Mouse (Mus musculus): ENCODE measurements around the gene H2-T3. TPM values are rescaled to one million over a fixed set of nuclear protein-coding genes. Genes with fewer than 3 reads are reported as not detected.
"Not testable (repeated sequence)": the region's sequence is repeated elsewhere in the genome, so short reads cannot be mapped to it uniquely, and the experiment has no call there.

Gene H2-T3
- total and polyA plus RNA-seq, 3 experiments: not detected

DNA sequence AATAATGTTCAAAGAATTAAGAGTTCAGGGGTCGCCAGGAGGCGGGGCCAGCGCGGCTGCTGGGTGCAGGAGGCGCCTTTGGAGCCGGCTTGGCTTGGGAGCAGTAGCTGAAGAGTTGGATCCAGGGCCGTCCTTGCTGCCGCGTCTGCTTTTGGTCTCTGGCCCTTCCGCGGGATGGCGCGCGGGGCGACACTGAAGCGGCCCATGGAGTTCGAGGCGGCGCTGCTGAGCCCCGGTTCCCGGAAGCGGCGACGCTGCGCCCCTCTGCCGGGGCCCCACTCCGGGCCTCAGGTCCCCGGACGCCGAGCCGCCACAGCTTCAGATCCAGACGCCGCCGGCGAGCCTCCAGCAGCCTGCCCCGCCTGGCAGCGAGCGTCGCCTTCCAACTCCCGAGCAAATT is 11.1 kb downstream of the H2-T3 start:
- DNase-seq: peak; percentile 48

DNA sequence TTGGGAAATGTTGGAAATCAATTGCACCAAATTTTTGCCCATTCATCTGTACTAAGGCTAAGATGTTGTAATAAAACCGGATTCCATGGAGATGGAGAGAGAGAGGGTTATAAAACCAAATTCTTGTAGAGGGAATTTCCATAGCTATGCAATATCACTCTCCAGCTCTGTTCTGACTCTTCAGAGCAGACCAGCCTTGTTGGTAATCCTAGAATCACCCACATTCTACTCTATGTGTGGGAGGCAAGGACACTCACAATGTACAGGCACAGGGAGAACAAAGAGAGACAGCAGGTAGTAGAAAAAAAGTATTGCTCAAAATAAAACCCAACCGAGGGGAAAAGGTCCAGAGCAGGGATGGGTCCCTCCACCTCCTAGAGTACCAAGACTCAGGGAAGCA is 14.0 kb downstream of the H2-T3 start:
- not testable (repeated sequence) for DNase-seq

DNA sequence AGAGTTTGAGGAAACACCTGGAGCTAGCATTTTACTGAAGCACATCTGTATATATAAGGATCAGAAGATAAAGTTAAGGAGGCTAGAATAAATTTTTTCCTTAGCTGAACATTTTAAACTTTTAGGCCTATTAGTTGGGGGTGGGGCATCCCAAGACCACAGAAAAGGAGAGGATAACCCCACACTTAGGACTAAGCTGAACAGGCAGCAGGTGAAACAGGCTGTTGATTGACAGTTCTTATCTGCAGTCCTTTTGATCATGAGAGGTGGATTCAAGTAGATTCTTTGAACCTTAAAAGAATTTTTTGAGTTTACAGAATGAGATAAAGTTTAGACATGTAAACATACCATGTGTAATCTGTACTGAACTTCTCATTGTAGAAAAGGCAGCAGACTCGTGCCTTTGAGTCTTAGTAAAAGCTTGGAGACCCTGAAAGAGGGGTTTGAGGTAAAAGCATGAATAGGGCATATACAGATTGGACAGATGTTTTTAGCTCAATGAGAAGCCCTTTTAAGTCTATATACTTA is 19.7 kb downstream of the H2-T3 start:
- no peak for DNase-seq

DNA sequence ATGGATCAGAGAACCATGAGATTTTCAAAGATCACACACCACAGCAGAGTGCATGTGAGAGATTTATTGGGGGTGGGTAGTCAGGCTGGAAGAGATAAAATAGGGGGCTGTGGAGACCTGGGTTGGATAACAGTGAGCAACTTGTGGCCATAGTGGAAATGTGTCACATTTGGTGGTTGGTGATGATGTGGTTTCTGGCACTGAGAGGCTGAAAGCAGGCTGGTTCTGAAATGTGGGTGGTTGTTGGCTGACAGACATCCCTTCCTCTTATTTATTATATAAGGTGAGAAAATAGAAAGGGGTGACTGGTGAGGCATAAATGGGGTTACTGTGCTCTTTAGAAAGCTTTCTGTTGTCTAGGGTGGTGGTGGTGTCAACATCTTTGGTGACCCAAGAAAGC is 20.3 kb downstream of the H2-T3 start:
- no peak for DNase-seq

DNA sequence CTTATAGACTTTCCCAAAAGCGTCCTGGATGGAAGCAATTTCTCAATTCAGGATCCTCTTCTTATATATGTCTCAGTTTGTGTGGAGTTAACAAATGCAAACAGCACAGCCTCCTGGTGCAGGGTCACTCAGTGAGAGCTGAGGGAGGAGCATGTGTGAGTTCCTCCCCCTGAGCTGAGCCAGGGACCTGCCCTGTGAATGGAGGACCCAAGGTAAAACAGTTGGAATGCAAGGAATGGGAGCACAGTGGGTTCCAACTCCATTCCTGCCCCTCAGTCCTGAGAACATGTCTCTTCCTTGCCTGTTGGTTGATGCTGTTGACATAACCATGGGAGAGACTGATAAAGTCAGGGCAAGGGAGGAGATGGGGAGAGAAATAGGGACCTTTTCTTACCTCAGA is 21.0 kb downstream of the H2-T3 start:
- DNase-seq: not testable (repeated sequence)

DNA sequence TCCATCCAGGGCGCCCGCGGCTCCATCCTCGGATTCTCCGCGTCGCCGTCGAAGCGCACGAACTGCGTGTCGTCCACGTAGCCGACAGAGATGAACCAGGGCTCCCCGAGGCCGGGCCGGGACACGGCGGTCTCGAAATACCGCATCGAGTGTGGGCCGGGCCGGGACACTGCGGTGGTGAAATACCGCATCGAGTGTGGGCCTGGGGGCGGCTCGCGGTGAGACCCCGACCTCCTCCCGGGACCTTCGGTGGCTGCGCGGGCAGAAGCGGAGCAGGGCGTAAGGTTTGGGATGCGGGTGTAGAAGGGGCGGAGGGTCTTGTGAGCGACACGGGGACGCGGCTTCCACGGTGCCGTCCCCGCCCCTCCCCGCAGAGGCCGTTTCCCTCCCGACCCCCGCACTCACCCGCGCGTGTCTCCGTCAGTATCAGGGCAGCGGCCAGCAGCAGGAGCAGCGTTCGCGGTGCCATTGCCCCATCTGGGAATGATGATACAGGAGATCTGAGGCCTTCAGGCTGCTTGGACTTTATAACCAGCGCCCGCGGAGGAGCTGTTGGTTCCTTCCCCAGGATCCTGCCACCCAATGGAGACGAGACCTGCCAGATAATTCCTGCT is 21.9 kb downstream of the H2-T3 start, which contains the start of gene Gm8909:
Gene Gm8909 (minus strand): TSS at position 499 of the 614 bp plus-strand sequence.
- no peak for DNase-seq

DNA sequence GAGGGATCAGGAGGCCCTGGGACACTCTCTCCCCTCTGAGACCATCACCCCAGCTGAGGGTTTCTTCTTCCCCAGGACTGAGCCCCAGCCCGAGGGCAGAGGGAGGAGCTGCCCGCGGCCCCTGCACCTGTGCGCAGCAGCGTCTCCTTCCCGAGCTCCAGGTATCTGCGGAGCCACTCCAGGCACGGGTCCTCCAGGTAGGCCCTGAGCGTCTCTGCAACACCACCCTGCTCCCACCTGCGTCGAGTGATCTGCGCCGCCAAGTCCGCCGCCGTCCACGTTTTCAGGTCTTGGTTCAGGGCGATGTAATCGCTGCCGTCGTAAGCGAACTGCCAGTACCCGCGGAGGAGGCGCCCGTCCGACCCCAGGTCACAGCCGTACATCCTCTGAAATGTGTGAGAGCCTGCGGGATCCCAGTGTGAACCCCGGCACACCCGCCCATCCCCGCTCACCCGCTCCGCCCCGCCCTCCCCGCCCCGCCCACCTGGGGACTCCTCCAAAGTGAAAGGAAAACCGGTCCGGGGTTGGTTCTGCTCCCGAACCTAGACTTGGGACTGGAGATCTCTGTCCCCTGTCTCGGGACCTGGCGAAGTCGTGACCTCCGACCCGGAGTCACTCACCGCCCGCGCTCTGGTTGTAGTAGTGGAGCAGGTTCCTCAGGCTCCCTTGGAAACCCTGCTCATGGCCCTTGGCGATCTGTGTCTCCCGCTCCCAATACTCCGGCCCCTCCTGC is 22.6 kb downstream of the H2-T3 start:
- peak; percentile 36 for DNase-seq

DNA sequence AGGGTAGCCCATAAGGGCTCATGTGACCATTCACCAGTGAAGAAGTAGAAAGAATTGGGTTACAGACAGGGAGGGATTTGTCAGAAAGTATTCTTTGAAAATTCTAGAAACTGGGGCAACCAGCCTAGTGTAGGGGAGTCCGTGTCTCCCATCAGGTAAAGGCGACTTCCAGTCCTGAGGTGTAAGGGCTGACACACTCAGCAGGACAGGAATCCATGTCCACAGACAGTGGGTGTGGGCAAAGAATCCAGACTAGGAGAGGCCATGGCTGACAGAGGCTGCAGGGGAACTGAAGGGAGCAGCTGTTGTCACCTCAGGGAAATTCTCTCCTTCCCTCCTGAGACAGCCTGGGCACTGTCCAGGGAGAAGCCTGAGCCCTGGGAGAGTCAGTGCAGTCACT is 23.2 kb downstream of the H2-T3 start:
- DNase-seq: not testable (repeated sequence)

DNA sequence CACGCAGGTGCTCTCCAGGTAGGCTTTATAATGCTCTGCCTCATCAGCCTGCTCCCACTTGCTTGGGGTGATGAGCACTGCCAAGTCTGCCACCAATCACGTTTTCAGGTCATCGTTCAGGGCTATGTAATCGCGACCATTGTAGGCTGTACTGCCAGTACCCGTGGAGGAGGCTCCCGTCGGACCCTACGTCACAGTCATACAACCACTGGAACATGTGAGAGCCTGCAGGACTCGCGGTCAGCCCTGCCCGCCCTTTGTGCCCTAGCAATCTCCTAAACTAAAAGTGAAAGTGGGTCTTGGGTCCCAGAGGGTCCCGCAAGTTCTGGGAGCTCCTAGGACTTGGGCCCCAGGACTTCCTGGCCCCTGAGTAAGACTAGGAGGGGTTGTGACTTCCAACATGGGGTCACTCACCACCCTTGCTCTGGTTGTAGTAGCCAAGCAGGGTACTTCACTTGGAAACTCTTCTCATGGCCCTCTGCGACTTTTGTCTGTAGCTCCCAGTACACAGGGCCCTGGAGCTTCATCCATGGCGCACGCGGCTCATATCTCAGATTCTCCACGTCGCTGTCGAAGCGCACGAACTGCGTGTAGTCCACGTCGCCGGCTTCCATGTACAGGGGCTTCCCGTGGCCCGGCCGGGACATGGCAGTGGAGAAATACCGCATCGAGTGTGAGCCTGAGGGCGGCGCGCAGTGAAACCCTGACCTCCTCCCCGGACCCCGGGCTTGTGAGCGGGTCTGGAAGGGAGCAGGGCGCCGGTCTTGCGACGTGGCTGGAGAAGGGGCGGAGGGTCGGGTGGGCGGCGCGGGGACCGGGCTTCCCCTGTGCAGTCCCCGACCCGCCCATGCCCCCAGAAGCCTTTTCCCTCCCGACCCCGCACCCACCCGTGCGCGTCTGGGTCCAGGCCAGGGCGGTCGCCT is 28.7 kb downstream of the H2-T3 start:
- DNase-seq: no peak

DNA sequence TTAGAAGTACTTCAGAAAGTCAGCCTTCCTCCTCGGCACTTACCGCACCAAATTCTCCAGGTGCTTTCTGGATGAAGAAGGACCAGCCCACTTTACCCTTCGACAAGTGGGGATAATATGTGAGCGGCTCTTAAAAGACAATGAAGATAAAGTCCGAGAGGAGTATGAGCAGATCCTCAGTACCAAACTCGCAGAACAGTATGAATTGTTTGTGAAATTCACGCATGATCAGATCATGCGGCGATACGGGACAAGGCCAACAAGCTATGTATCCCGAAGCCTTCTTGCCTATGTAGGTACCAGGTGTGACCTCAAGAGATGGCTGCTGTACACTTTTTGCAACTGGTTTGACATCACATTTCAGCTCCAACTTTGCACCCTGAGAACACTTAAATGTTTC is 31.8 kb downstream of the H2-T3 start:
- DNase-seq: not testable (repeated sequence)

DNA sequence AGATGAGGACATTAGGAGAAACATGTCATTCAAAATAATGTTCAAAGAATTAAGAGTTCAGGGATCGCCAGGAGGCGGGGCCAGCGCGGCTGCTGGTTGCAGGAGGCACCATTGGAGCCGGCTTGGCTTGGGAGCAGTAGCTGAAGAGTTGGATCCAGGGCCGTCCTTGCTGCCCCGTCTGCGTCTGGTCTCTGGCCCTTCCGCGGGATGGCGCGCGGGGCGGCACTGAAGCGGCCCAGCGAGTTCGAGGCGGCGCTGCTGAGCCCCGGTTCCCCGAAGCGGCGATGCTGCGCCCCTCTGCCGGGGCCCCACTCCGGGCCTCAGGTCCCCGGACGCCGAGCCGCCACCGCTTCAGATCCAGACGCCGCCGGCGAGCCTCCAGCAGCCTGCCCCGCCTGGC is 32.3 kb downstream of the H2-T3 start:
- DNase-seq: peak; percentile 45

DNA sequence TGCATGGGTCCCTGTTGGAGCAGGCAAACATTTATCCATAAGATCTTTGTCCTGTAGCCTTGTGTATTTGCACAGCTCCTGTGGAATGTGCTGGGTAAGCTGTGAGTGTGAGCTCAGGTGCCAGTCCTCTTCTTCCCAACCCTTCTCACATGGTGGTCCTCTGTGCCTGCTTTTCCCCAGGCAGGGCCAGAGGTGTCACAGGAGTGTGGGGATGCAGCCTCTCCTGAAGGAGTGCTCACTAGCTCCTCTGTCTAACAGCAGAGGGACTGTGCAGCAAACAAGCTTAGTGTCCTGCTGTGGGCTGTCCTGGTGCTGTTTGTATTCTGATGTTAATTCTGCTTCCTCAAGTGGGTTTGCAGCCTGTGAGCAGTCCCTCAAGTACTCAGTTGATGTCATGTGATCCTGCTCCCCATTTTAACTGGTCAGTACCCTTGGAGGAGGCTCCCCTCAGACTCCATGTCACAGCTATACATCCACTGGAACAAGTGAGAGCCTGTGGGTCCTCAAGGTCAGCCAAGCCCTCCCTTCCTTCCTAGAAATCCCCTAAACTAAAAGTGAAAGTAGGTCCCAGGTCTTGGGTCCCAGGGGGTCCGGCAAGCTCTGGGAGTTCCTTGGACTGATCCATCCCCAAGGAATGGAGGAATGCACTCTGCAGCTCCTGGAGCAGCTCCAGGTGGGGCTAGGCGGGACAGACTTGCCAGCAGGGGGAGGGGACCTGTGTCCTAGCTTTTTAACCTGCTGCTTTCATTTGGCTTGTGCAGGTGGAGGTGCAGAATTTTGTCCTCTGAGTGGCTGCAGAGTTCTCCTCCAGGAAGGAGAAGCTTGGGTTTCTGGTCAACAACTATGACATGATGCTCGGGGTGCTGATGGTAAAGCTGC is 35.6 kb downstream of the H2-T3 start:
- no peak for DNase-seq

DNA sequence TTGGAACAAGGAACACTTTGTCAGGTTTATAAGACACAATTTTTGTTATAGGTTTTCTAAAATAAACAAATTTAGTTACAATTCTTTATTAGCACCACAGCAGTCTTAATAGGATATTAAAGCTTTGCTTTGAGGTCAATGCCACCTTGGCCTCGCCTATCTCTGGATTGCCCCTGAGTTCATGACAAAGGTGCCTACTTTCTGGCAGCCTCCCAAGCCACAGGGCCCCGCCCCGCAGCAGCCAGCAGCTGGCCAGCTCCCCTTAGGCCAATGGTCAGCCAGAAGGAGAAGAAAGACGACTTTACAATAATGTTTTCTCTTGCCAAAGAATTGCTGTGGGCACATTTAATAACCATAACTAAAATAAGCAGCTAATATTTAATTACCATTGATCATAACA is 38.9 kb downstream of the H2-T3 start:
- not testable (repeated sequence) for DNase-seq

DNA sequence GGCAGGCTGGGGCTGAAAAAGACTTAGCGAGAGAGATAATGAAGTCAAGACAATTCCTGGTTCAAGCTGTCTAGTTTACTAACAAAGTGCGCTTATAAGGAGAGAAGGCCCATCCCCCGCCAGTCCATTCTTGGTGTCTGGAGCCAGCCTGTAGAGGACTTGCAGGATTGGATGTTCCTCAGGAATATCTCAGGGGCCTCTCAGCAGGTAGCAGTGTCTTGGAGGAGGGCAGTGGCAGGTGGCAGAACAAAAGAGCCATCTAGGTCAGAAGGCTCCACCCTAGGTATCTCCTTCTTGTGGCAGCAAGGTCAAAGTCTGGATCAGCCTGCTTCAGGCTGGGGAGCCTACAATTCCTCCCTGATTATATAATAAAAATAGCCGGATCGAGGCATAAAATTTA is 41.6 kb downstream of the H2-T3 start:
- not testable (repeated sequence) for DNase-seq

DNA sequence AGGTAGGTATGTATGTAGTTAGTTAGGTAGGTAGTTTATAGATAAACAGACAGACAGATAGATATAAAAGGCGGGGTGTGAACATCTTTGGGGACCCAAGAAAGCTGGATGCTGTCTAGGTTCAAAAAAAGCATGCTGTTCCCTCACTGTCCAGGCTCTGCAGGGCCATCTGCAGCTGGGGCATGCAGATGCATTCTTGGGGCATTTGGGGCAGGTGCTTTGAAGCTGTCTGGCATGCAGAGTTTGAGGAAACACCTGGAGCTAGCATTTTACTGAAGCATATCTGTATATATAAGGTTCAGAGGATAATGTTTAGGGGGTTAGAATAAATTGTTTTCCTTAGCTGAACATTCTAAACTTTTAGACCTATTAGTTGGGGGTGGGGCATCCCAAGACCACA is 43.1 kb downstream of the H2-T3 start:
- DNase-seq: not testable (repeated sequence)

DNA sequence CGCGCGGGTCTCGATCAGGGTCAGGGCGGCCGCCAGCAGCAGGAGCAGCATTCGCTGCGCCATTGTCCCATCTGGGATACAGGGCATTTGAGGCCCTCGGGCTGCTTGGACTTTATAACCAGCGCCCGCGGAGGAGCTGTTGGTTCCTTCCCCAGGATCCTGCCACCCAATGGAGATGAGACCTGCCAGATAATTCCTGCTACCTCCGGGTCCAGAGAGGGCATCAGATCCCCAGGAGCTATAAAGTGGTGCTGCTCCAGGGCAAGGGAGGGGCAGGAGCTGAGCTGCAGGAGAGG is 44.3 kb downstream of the H2-T3 start:
- not testable (repeated sequence) for DNase-seq

DNA sequence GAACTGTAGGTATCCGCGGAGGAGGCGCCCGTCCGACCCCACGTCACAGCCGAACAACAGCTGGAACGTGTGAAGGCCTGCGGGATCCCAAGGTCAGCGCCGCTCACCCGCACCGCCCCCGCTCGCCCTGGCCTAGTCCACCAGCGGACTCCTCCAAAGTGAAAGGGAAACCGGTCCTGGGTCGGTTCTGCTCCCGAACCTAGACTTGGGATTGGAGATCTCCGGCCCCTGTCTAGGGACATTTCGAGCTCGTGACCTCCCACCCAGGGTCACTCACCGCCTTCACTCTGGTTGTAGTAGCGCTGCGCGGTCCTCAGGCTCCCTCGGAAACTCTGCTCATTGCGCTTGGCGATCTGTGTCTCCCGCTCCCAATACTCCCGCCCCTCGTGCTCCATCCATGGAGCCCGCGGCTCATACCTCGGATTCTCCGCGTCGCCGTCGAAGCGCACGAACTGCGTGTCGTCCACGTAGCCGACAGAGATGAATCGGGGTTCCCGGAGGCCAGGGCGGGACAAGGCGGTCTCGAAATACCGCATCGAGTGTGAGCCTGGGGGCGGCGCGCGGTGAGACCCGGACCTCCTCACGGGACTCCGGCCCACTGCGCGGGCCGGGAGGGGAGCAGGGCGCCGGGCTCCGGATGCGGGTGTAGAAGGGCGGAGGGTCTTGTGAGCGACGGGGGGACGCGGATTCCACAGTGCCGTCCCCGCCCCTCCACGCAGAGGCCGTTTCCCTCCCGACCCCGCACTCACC is 44.8 kb downstream of the H2-T3 start:
- DNase-seq: peak; percentile 34

DNA sequence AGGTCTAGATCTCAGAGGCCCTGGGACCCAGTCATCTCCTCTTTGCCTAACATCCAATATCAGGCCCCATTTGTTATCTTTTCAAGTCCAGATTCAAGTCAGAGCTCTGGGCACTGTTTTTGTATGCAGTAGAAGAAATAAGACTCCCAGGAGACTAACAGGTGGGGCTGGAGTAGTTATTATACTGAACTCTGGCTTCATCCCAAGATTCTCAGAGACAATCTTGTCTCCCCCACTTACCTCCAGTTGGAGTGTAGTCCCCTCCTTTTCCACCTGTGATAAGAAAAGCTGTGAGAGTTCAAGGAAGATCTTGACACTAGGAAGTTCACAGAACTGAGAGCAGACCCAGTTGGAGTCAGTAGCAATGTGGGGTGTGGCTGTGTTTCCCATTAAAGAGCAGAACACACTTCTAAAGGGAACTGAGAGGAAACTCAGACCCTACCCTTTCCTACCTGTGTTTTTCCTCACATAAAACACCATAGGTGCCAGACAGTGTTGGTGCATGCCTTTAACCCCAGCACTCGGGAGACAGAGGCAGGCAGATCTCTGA is 53.7 kb downstream of the H2-T3 start:
- not testable (repeated sequence) for DNase-seq

Measured in adrenal gland, adult 2 months (tissue).